ENCODE assay signal across 28 mouse cellular contexts in the genomic region with DNA sequence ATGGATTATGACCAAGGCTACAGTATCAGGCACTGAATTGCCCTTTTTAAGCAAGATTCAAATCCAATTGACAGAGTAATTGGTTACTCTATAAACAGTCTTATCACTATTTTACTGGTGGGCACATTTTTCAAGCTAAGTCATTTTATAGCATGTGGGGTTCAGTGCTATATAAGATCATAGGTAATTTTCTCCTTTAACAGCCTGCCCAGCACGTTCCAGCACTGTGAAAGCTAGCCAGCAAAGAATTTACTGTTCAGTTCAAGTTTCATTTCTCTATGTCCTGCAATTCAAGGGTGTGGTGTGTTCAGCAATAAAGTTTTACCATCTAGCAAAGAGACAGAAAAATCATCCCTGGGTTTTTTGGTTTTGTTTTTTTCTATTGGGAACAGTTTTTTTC. TPM values are rescaled to one million over a fixed set of nuclear protein-coding genes. Genes with fewer than 3 reads are reported as not detected.
"Had no signal": no experiment of that assay in that cellular context is flagged by ENCODE, and none has a peak within 500 bp of the region (broad histone marks: within the 10 kb centered on the region; RNA-seq: fewer than 3 reads in every experiment).

No protein-coding gene starts in this region.

- ATAC-seq: hindbrain, embryonic 16.5 days; inflammation-experienced regulatory T-cells, adult 6 months had no signal

- H3K27me3 ChIP-seq: heart, embryonic 13.5 days; heart, embryonic 15.5 days; hindbrain, embryonic 12.5 days; limb, embryonic 12.5 days; liver, embryonic 13.5 days; liver, embryonic 15.5 days had no signal

- H3K27ac ChIP-seq: gastrocnemius, adult 2 months; heart, adult 2 months; heart, embryonic 13.5 days; heart, embryonic 15.5 days; hindbrain, embryonic 10.5 days; hindbrain, embryonic 12.5 days; hindbrain, embryonic 14.5 days; layer of hippocampus, adult 2 months; left cerebral cortex, adult 2 months; limb, embryonic 10.5 days; limb, embryonic 12.5 days; liver, embryonic 13.5 days; liver, embryonic 15.5 days had no signal

- H3K9ac ChIP-seq: heart, embryonic 13.5 days; heart, embryonic 15.5 days; hindbrain, embryonic 12.5 days; hindbrain, embryonic 14.5 days; limb, embryonic 12.5 days; liver, embryonic 13.5 days; liver, embryonic 15.5 days had no signal

- H3K4me2 ChIP-seq: heart, embryonic 11.5 days; heart, embryonic 13.5 days; heart, embryonic 15.5 days; hindbrain, embryonic 12.5 days; hindbrain, embryonic 14.5 days; limb, embryonic 12.5 days; liver, embryonic 11.5 days; liver, embryonic 13.5 days; liver, embryonic 15.5 days had no signal

- H3K36me3 ChIP-seq: heart, embryonic 13.5 days; heart, embryonic 15.5 days; hindbrain, embryonic 10.5 days; hindbrain, embryonic 12.5 days; limb, embryonic 10.5 days; limb, embryonic 12.5 days; liver, embryonic 13.5 days; liver, embryonic 15.5 days had no signal

- H3K9me3 ChIP-seq: heart, embryonic 13.5 days; heart, embryonic 15.5 days; hindbrain, embryonic 10.5 days; hindbrain, embryonic 12.5 days; limb, embryonic 10.5 days; limb, embryonic 12.5 days; liver, embryonic 13.5 days; liver, embryonic 15.5 days had no signal

- H3K4me3 ChIP-seq: gastrocnemius, adult 2 months; heart, adult 2 months; heart, embryonic 13.5 days; heart, embryonic 15.5 days; hindbrain, embryonic 10.5 days; hindbrain, embryonic 12.5 days; layer of hippocampus, adult 2 months; left cerebral cortex, adult 2 months; limb, embryonic 10.5 days; limb, embryonic 12.5 days; liver, embryonic 13.5 days; liver, embryonic 15.5 days had no signal

- DNase-seq: gastrocnemius, adult 2 months; gastrocnemius, postnatal 10 days; gastrocnemius, postnatal 25 days; heart, adult 2 months; heart, postnatal 14 days; heart, postnatal 4 days; kidney, adult 18-20 months; kidney, adult 8-10 months; kidney, postnatal 10 days; kidney, postnatal 25 days; kidney, postnatal 4 days; liver; liver, embryonic 13.5 days had no signal

- H3K4me1 ChIP-seq: heart, embryonic 13.5 days; heart, embryonic 15.5 days; hindbrain, embryonic 10.5 days; hindbrain, embryonic 12.5 days; liver, embryonic 13.5 days; liver, embryonic 15.5 days had no signal

RNA-seq across cellular contexts. Expression of a gene that starts 42.5 kb away (rescaled TPM):
- total RNA-seq: granulocyte monocyte progenitor cell, adult 5-6 weeks had no signal
- polyA plus RNA-seq: inflammation-experienced regulatory T-cells, adult 6 months; liver, embryonic 13.5 days; liver, embryonic 15.5 days had no signal
